Mouse (Mus musculus): Measurements from ENCODE around the gene Tmem199. TPM values are rescaled to one million over a fixed set of nuclear protein-coding genes. Genes with fewer than 3 reads are reported as not detected.

Tmem199 gene
- 39.0 and 39.8 TPM in 2 replicates for polyA plus RNA-seq (2014; fragmentation: Nextera tagmentation; extraction: Ambion mirVana)

DNA sequence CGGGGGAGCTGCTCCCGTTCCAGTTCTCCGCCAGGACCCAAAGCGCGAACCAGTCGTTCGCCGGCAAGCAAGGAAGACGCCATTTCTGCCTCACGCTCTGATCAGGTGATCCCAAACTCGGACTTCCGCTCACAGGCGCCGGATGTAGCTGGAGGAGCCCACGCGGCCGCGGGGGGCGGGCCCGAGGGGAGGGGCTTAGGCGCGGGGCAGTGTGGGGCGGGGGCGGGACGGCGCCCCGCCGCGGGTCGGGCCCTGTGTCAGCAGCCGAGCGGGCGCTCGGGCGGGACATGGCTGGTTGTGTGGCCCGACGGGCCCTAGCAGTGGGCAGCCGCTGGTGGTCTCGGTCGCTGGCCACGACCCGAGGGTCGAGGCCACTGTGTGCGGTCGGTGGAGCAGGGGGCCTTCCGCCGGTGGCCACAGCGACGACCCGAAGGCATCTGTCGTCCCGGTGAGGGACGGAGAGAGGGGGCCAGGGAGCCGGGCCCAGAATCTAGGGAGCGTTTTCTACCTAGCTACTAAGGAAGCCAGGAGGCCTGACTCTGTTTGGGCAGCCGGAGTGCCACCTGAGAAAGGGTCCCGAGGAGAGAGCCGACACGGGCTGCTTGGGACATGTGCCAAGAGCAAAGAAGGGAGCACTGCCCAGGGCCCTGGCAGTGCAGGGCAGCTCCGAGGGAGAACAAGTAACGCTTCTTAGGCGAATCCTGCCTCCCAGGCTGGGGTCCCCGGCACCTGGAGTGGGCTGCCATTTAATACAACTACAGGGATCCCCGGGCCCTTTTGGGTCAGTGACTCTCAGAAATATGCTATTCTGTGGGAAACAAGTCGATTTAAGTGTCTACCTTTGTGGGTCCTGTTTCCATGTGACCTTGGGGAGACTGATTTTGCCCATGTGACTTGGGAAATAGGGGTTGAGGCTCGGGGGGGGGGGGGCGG is at the start of gene Tmem199, which contains the start of gene Poldip2:
TSS of gene Tmem199 (minus strand) at position 148 of the 933 bp plus-strand sequence.
TSS of gene Poldip2 (plus strand) at position 169 of the 933 bp plus-strand sequence.
- Histone ChIP-seq H3K27me3 (replicated peaks; ENCODE audit: control insufficient read depth, insufficient read depth, low read length) (no peaks in the 10 kb centered on the region), H3K4me3 (ENCODE audit: low read depth, low read length) (peak within 1 kb of the TSS; percentile 99), H3K9me3 (ENCODE audit: control insufficient read depth, low read length) (no peaks in the 10 kb centered on the region), H3K9ac (ENCODE audit: low read depth, low read length) (peak within 1 kb of the TSS; percentile 94), H3K27ac (replicated peaks; ENCODE audit: low read depth, low read length) (peak within 1 kb of the TSS; percentile 82), H3K4me2 (ENCODE audit: low read depth, low read length) (peak within 1 kb of the TSS; percentile 88), H3K36me3 (ENCODE audit: control insufficient read depth, insufficient read depth, low read length) (peaks cover 51% of the 10 kb centered on the region), H3K4me1 (ENCODE audit: control insufficient read depth, insufficient read depth, low read length) (peaks cover 11% of the 10 kb centered on the region)
- WGBS = 1% methylated on average over 25 of the region's 67 CpGs
- peak; percentile 98 for DNase-seq (ENCODE audit: low spot score)
- peak; percentile 97 for ATAC-seq (ENCODE audit: low read depth)

DNA sequence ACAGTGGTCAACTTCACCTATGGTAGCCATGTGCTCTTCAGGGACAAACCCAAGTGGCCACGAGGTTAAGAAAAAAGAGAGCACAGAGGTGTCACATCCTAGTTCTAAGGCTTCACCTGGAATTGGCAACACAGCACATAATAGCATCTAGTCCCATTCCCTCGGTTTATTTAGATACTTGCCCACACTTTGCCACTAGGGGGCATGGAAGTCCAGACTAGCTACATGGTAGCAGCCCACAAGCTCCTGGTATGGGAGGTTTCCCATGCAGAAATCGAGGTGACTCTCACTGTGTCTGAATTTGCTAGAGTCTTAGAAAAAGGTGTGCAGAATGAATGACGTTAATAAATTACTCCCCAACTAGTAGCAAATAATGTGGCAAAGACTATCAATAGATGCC is 48.5 kb upstream of the Tmem199 start:
- H3K4me1 ChIP-seq (ENCODE audit: control insufficient read depth, insufficient read depth, low read length) = no peaks in the 10 kb centered on the region
- no peaks in the 10 kb centered on the region for H3K27me3 ChIP-seq (replicated peaks; ENCODE audit: control insufficient read depth, insufficient read depth, low read length)
- H3K4me2 ChIP-seq (ENCODE audit: low read depth, low read length) = no peak overlapping the region
- no peak overlapping the region for H3K27ac ChIP-seq (replicated peaks; ENCODE audit: low read depth, low read length)
- no peak overlapping the region for H3K9ac ChIP-seq (ENCODE audit: low read depth, low read length)
- H3K4me3 ChIP-seq (ENCODE audit: low read depth, low read length) = no peak overlapping the region
- H3K36me3 ChIP-seq (ENCODE audit: control insufficient read depth, insufficient read depth, low read length) = no peaks in the 10 kb centered on the region
- peak; percentile 88 for DNase-seq (ENCODE audit: low spot score)
- peak; percentile 80; the same call in 1 of the 2 replicates for ATAC-seq (ENCODE audit: low read depth)
- WGBS = 18% methylated on average over 4 of the region's 4 CpGs
- no peaks in the 10 kb centered on the region for H3K9me3 ChIP-seq (ENCODE audit: control insufficient read depth, low read length)

DNA sequence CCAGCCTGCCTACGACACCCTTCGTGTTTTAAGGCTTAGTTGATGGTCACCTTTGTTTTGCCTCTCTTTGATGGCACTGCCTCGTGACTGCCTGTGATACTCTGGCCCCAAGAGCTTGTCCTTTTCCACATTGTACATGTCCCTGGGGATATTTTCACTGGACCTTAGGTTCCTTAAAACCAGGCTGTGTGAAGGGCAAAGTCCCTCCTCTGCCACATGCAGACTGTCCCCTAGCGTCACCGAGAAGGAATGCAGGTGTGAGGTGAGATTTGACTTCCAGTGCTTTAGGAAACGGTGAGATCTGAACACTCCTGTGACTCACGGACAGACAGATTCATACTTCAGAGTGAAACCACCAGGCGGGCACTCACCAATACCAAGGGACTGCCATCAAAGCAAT is 45.3 kb upstream of the Tmem199 start:
- no peak for ATAC-seq (ENCODE audit: low read depth)
- Histone ChIP-seq H3K27me3 (replicated peaks; ENCODE audit: control insufficient read depth, insufficient read depth, low read length) (no peaks in the 10 kb centered on the region), H3K4me2 (ENCODE audit: low read depth, low read length) (no peak overlapping the region), H3K9me3 (ENCODE audit: control insufficient read depth, low read length) (0 out of 2 replicates have a peak, but pooled peaks cover 5% of the 10 kb centered on the region), H3K9ac (ENCODE audit: low read depth, low read length) (no peak overlapping the region), H3K36me3 (ENCODE audit: control insufficient read depth, insufficient read depth, low read length) (no peaks in the 10 kb centered on the region), H3K27ac (replicated peaks; ENCODE audit: low read depth, low read length) (no peak overlapping the region), H3K4me3 (ENCODE audit: low read depth, low read length) (no peak overlapping the region), H3K4me1 (ENCODE audit: control insufficient read depth, insufficient read depth, low read length) (no peaks in the 10 kb centered on the region)
- DNase-seq (ENCODE audit: low spot score) = no peak
- 50% methylated on average over 8 of the region's 8 CpGs for WGBS

DNA sequence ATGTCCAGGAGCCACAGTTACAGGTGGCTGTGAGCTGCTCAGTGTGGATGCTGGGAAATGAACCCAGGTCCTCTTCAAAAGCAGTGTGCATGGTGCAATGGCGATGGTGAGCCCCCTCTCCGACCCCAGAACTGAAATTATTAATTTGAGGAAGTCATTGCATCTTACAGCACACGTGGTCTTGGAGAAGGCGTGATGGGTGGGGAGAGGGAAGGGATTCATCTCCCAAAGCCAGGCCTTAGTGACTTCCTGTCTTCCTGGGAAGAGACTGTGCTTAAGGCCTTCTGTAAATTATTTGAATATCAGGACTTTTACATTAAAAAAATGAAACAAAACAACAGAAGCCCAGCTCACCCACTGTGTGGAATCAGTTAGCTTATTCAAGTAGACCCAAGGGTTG is 44.1 kb upstream of the Tmem199 start:
- 84% methylated on average over 4 of the region's 4 CpGs for WGBS
- no peaks in the 10 kb centered on the region for H3K27me3 ChIP-seq (replicated peaks; ENCODE audit: control insufficient read depth, insufficient read depth, low read length)

DNA sequence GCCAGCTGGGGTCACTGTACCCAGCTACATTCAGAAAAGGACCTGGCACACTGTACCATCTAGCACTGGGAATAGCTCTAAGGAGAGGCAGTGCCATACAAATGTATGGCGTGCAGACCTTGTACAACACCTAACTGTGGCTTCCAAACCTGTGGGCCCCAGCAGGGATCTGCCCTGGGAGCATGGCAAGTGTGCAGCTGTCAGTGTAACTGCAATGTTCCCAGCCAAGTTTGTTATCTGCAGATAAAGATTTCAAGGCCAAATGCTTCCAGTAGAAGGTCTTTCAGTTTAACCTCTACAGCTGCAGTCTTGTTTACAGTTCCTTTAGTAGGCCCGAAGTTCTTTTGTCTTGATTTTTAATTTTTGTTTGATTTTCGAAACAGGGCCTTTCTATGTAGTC is 43.7 kb upstream of the Tmem199 start:
- ATAC-seq (ENCODE audit: low read depth) = no peak
- no peak overlapping the region for H3K4me3 ChIP-seq (ENCODE audit: low read depth, low read length)
- H3K27ac ChIP-seq (replicated peaks; ENCODE audit: low read depth, low read length) = no peak overlapping the region
- no peaks in the 10 kb centered on the region for H3K36me3 ChIP-seq (ENCODE audit: control insufficient read depth, insufficient read depth, low read length)
- WGBS = 81% methylated on average over 3 of the region's 3 CpGs
- H3K27me3 ChIP-seq (replicated peaks; ENCODE audit: control insufficient read depth, insufficient read depth, low read length) = no peaks in the 10 kb centered on the region
- DNase-seq (ENCODE audit: low spot score) = no peak
- no peak overlapping the region for H3K9ac ChIP-seq (ENCODE audit: low read depth, low read length)
- no peak overlapping the region for H3K4me2 ChIP-seq (ENCODE audit: low read depth, low read length)
- no peaks in the 10 kb centered on the region for H3K4me1 ChIP-seq (ENCODE audit: control insufficient read depth, insufficient read depth, low read length)
- 0 out of 2 replicates have a peak, but pooled peaks cover 5% of the 10 kb centered on the region for H3K9me3 ChIP-seq (ENCODE audit: control insufficient read depth, low read length)

More for the DNA sequence above, 44.1 kb upstream of the Tmem199 start:
- Histone ChIP-seq H3K9me3 (ENCODE audit: control insufficient read depth, low read length) (0 out of 2 replicates have a peak, but pooled peaks cover 5% of the 10 kb centered on the region), H3K27ac (replicated peaks; ENCODE audit: low read depth, low read length) (no peak overlapping the region), H3K4me1 (ENCODE audit: control insufficient read depth, insufficient read depth, low read length) (no peaks in the 10 kb centered on the region), H3K36me3 (ENCODE audit: control insufficient read depth, insufficient read depth, low read length) (no peaks in the 10 kb centered on the region), H3K4me3 (ENCODE audit: low read depth, low read length) (no peak overlapping the region), H3K9ac (ENCODE audit: low read depth, low read length) (no peak overlapping the region), H3K4me2 (ENCODE audit: low read depth, low read length) (no peak overlapping the region)
- no peak for ATAC-seq (ENCODE audit: low read depth)
- no peak for DNase-seq (ENCODE audit: low spot score)

DNA sequence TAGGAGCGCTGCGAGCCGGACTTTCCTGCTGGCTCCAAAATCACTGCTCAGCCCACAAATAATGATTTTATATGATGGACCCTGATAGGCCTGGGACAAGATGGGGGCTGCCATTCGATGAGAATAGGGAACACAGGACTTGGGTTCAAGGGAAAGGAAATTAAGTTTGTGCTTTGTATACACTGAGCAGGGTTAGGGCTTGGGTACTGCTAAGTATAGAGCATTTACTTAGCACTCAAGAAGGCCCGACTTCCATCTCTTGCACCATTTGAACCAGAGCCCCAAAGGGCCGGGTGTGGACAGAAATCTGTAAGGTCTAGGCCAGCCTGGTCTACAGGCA is 39.1 kb upstream of the Tmem199 start:
- Histone ChIP-seq H3K4me2 (ENCODE audit: low read depth, low read length) (peak overlapping the region; percentile 78), H3K4me1 (ENCODE audit: control insufficient read depth, insufficient read depth, low read length) (peaks cover 13% of the 10 kb centered on the region), H3K9me3 (ENCODE audit: control insufficient read depth, low read length) (0 out of 2 replicates have a peak, but pooled peaks cover 5% of the 10 kb centered on the region), H3K4me3 (ENCODE audit: low read depth, low read length) (peak overlapping the region; percentile 74), H3K27me3 (replicated peaks; ENCODE audit: control insufficient read depth, insufficient read depth, low read length) (no peaks in the 10 kb centered on the region), H3K36me3 (ENCODE audit: control insufficient read depth, insufficient read depth, low read length) (no peaks in the 10 kb centered on the region), H3K9ac (ENCODE audit: low read depth, low read length) (peak overlapping the region; percentile 57), H3K27ac (replicated peaks; ENCODE audit: low read depth, low read length) (peak overlapping the region; percentile 70)
- peak; percentile 17 for ATAC-seq (ENCODE audit: low read depth)
- no peak for DNase-seq (ENCODE audit: low spot score)
- WGBS = 33% methylated on average over 6 of the region's 6 CpGs

DNA sequence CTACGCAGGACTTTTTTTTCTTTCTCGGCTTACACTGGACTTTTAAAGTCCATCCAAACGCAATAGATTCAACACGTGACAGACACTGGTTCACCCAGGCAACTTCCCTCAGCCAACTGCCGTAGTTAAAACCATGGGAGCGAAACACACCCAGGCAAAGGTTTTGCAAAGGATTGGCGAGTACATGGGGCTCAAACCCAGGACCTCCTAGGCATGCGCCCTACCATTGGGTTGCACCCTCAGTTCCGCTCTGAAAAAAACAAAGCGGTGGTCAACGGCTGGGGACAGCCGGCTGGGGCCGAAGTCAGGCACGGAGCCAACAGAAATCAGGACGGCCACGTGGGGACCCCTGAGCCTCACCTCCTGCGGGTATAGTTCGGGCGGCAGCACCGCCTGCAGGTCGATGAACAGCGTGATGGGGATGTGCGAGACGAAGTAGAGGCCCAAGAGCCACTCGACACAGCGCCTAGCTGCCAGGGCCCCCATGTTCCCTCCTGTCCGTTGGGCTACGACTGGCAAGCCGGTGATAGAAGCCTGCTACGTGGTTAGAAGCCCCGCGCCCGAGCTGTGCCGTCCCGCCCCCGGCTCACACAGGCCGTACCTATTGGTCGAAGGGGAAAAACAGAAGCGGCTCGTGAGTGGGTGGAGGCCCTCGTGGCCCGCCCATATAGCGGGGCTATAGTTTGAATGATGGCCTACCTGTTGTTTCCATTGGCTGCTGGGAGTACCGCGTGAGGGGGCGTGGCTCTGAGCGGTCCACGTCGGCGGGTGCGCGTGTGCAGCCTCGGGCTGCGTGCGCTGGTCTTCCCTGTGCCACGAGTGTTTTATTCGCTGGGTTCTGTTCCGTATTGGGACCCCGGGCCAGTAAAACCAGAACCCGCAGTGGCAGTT is 38.4 kb upstream of the Tmem199 start, which contains the start of gene Tmem97:
TSS of gene Tmem97 (minus strand) at position 610 of the 891 bp plus-strand sequence.
- Histone ChIP-seq H3K27me3 (replicated peaks; ENCODE audit: control insufficient read depth, insufficient read depth, low read length) (no peaks in the 10 kb centered on the region), H3K9me3 (ENCODE audit: control insufficient read depth, low read length) (0 out of 2 replicates have a peak, but pooled peaks cover 5% of the 10 kb centered on the region), H3K27ac (replicated peaks; ENCODE audit: low read depth, low read length) (peak within 1 kb of the TSS; percentile 78), H3K4me3 (ENCODE audit: low read depth, low read length) (peak within 1 kb of the TSS; percentile 74), H3K4me1 (ENCODE audit: control insufficient read depth, insufficient read depth, low read length) (peaks cover 13% of the 10 kb centered on the region), H3K9ac (ENCODE audit: low read depth, low read length) (peak within 1 kb of the TSS; percentile 79), H3K4me2 (ENCODE audit: low read depth, low read length) (peak within 1 kb of the TSS; percentile 78), H3K36me3 (ENCODE audit: control insufficient read depth, insufficient read depth, low read length) (no peaks in the 10 kb centered on the region)
- DNase-seq (ENCODE audit: low spot score) (peak; percentile 99), ATAC-seq (ENCODE audit: low read depth) (peak; percentile 100)
- under 1% methylated on average over 47 of the region's 60 CpGs for WGBS

DNA sequence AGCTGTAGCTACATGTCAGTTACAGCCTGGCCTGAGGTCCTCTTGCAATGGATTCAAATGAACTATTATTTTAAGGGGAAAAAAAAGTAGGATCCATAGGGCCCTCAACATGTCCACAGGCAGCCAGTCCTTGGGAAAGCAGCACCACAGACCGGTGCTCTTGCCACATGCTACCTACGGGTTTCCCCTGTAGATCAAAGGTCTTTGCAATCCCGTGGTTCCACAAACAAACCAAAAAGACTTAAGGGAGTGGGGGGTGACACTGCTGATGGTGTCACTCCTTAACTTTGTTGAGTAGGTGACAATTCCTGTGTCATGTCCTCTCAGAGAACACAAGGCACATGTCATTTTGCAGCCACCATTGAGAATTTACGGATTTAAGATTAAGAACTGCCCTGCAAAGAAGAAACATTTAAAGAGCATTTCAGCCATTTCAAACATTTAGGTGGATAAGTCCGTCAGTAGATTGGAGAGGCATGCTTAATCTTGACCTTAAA is 37.6 kb upstream of the Tmem199 start:
- DNase-seq (ENCODE audit: low spot score) (no peak), ATAC-seq (ENCODE audit: low read depth) (no peak)
- peak overlapping the region; percentile 74 for H3K4me3 ChIP-seq (ENCODE audit: low read depth, low read length)
- H3K9me3 ChIP-seq (ENCODE audit: control insufficient read depth, low read length) = 0 out of 2 replicates have a peak, but pooled peaks cover 5% of the 10 kb centered on the region
- peak overlapping the region; percentile 78 for H3K4me2 ChIP-seq (ENCODE audit: low read depth, low read length)
- no peaks in the 10 kb centered on the region for H3K27me3 ChIP-seq (replicated peaks; ENCODE audit: control insufficient read depth, insufficient read depth, low read length)
- H3K9ac ChIP-seq (ENCODE audit: low read depth, low read length) = peak overlapping the region; percentile 79
- H3K27ac ChIP-seq (replicated peaks; ENCODE audit: low read depth, low read length) = 0 out of 2 replicates have a peak overlapping the region, but pooled peaks have one; percentile 78
- WGBS = 8% methylated on average over 5 of the region's 5 CpGs
- 0 out of 2 replicates have a peak, but pooled peaks cover 5% of the 10 kb centered on the region for H3K36me3 ChIP-seq (ENCODE audit: control insufficient read depth, insufficient read depth, low read length)
- H3K4me1 ChIP-seq (ENCODE audit: control insufficient read depth, insufficient read depth, low read length) = peaks cover 13% of the 10 kb centered on the region
